Mouse (Mus musculus) intestine, postnatal 0 days (tissue): ENCODE data around the gene Abca1. TPM values are rescaled to one million over a fixed set of nuclear protein-coding genes. Genes with fewer than 3 reads are reported as not detected.

Experiments
- ATAC-seq: fragments of 200-750 bp; cut with Nextera tagmentation; 2 replicates; pipeline ENCODE4 v1.8.0; 2017; ENCODE audit warnings: mild to moderate bottlenecking, moderate TSS enrichment, moderate library complexity
- H3K27ac ChIP-seq: fragments of 300-500 bp; sonication (generic); 2 replicates; pipeline ENCODE4 v1.5.1; 2014; ENCODE audit warnings: mild to moderate bottlenecking, low read depth, low read length, moderate library complexity
- H3K27me3 ChIP-seq: fragments of 300-500 bp; sonication (generic); replicated peaks from 2 replicates; pipeline ENCODE4 v1.6.1; 2014; ENCODE audit warnings: low read length, mixed read lengths; ENCODE audit not compliant: control insufficient read depth, insufficient read depth
- H3K36me3 ChIP-seq: fragments of 300-500 bp; sonication (generic); 2 replicates; pipeline ENCODE4 v1.6.1; 2014; ENCODE audit warnings: mild to moderate bottlenecking, moderate library complexity; ENCODE audit not compliant: control insufficient read depth, insufficient read depth
- H3K4me1 ChIP-seq: fragments of 300-500 bp; sonication (generic); replicated peaks from 2 replicates; pipeline ENCODE4 v1.6.1; 2014; ENCODE audit warnings: antibody characterized with exemption, low read length, mixed read lengths; ENCODE audit not compliant: control insufficient read depth, insufficient read depth
- H3K4me2 ChIP-seq: fragments of 300-500 bp; sonication (generic); replicated peaks from 2 replicates; pipeline ENCODE4 v1.6.1; 2014; ENCODE audit warnings: low read depth, mild to moderate bottlenecking, moderate library complexity
- H3K4me3 ChIP-seq: fragments of 300-500 bp; sonication (generic); 2 replicates; pipeline ENCODE4 v1.5.1; 2014; ENCODE audit warnings: low read depth, low read length
- H3K9ac ChIP-seq: fragments of 300-500 bp; sonication (generic); 2 replicates; pipeline ENCODE4 v1.6.1; 2014; ENCODE audit warnings: mild to moderate bottlenecking, low read depth, low read length
- H3K9me3 ChIP-seq: fragments of 300-500 bp; sonication (generic); 2 replicates; pipeline ENCODE4 v1.6.1; 2016; ENCODE audit warnings: mixed run types; ENCODE audit not compliant: control insufficient read depth
- CTCF ChIP-seq: sonication (generic); IDR thresholded peaks from 2 replicates; pipeline ENCODE4 v1.5.1; 2016; ENCODE audit warnings: low read depth, mild to moderate bottlenecking, control low read depth, antibody characterized with exemption, moderate library complexity
- WGBS: fragments of 180-500 bp; shearing (Covaris S2); extraction: QIAGEN DNeasy Blood & Tissue Kit; methylation state at CpG from one replicate; pipeline ENCODE4 v1.1.7; 2014; 5-methylcytosine and 5-hydroxymethylcytosine counted together
- polyA plus RNA-seq: library from polyadenylated mRNA; unstranded; fragments of >200 nt; fragmentation: Nextera tagmentation; extraction: Ambion mirVana; gene quantifications from 2 replicates; pipeline ENCODE4 v1.2.1, GENCODE M21; 2015

Abca1 gene
- polyA plus RNA-seq, 1 experiment from 2014 or later, result 1.4 TPM

- ATAC-seq, result no peak
- 75% methylated on average over 4 of the region's 4 CpGs for WGBS
- Histone ChIP-seq H3K4me2 (no peak overlapping the region), H3K27ac (no peak overlapping the region), H3K4me1 (no peaks in the 10 kb centered on the region), H3K27me3 (no peaks in the 10 kb centered on the region), H3K9ac (no peak overlapping the region), H3K9me3 (no peaks in the 10 kb centered on the region), H3K4me3 (no peak overlapping the region), H3K36me3 (no peaks in the 10 kb centered on the region)
- no peak for TF ChIP-seq CTCF
Measured at GRCm38 (mm10) chr4:53153061-53153460, 6.6 kb downstream of the Abca1 start.

GRCm38 (mm10) chr4:53152655-53153054, 7.0 kb downstream of the Abca1 start:
- Histone ChIP-seq H3K4me3 (no peak overlapping the region), H3K27me3 (no peaks in the 10 kb centered on the region), H3K9ac (no peak overlapping the region), H3K4me2 (no peak overlapping the region), H3K27ac (no peak overlapping the region), H3K36me3 (no peaks in the 10 kb centered on the region), H3K9me3 (no peaks in the 10 kb centered on the region), H3K4me1 (no peaks in the 10 kb centered on the region)
- ATAC-seq, result no peak
- no peak for TF ChIP-seq CTCF
- WGBS, result 55% methylated on average over 5 of the region's 5 CpGs

- Histone ChIP-seq H3K36me3 (no peaks in the 10 kb centered on the region), H3K27me3 (no peaks in the 10 kb centered on the region), H3K9me3 (no peaks in the 10 kb centered on the region), H3K4me2 (no peak overlapping the region), H3K27ac (no peak overlapping the region), H3K4me3 (no peak overlapping the region), H3K9ac (no peak overlapping the region), H3K4me1 (no peaks in the 10 kb centered on the region)
- no peak for TF ChIP-seq CTCF
- no peak for ATAC-seq
- 91% methylated on average over 8 of the region's 8 CpGs for WGBS
Measured at GRCm38 (mm10) chr4:53150516-53150915, 9.2 kb downstream of the Abca1 start.

DNA sequence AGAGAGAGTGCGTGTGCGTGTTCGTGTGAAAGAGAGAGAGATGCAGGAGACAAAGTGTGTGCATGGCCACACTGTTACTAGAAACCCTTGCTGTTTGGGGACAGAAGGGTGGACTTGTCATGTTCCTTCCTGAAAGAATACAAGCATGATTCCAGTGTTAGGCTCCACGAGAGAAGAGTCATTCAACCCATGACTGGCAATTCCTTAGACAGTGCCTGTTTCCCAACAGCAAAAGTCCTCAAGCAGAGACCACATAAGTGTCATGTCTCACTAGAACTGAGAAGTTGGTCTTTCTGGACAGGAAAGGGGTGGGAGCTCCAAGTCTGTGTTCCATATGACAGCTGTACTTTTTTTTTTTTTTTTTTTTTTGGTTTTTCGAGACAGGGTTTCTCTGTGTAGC, 10.1 kb downstream of the Abca1 start:
- no peak for TF ChIP-seq CTCF
- H3K27ac ChIP-seq, result no peak overlapping the region
- H3K4me3 ChIP-seq, result no peak overlapping the region
- no peak for ATAC-seq
- H3K9ac ChIP-seq, result no peak overlapping the region
- no peaks in the 10 kb centered on the region for H3K36me3 ChIP-seq
- WGBS, result 93% methylated on average over 4 of the region's 5 CpGs
- H3K27me3 ChIP-seq, result no peaks in the 10 kb centered on the region
- H3K4me2 ChIP-seq, result no peak overlapping the region
- H3K4me1 ChIP-seq, result no peaks in the 10 kb centered on the region
- no peaks in the 10 kb centered on the region for H3K9me3 ChIP-seq

DNA sequence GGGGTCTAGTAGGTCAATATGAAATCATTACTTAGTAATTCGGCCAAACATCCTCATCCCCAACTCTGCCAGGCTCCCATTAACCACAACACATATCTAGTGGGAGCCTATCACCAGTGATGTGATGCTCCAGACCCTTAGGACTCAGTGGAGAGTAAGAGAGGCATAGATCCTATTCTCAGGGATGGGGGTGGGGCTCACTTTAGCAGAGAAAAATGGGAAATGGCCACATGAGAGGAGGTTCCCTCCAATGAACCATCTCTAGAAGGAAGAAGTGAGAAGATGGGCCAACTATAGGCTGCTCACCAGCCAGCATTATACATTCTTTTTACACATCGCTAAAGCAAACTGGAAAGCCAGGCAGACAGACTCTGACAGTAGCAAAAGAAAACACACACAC, 10.9 kb downstream of the Abca1 start:
- Histone ChIP-seq H3K9ac (no peak overlapping the region), H3K4me3 (no peak overlapping the region), H3K36me3 (no peaks in the 10 kb centered on the region), H3K4me2 (no peak overlapping the region), H3K27me3 (no peaks in the 10 kb centered on the region), H3K27ac (no peak overlapping the region), H3K4me1 (no peaks in the 10 kb centered on the region), H3K9me3 (no peaks in the 10 kb centered on the region)
- no peak for ATAC-seq
- 87% methylated on average over 2 of the region's 2 CpGs for WGBS
- TF ChIP-seq CTCF, result no peak

GRCm38 (mm10) chr4:53147454-53147853, 12.2 kb downstream of the Abca1 start:
- no peak overlapping the region for H3K9ac ChIP-seq
- no peak for TF ChIP-seq CTCF
- no peaks in the 10 kb centered on the region for H3K36me3 ChIP-seq
- H3K4me2 ChIP-seq, result no peak overlapping the region
- H3K27me3 ChIP-seq, result no peaks in the 10 kb centered on the region
- ATAC-seq, result no peak
- H3K9me3 ChIP-seq, result no peaks in the 10 kb centered on the region
- 8% methylated on average over 2 of the region's 2 CpGs for WGBS
- H3K27ac ChIP-seq, result no peak overlapping the region
- no peak overlapping the region for H3K4me3 ChIP-seq
- H3K4me1 ChIP-seq, result no peaks in the 10 kb centered on the region

DNA sequence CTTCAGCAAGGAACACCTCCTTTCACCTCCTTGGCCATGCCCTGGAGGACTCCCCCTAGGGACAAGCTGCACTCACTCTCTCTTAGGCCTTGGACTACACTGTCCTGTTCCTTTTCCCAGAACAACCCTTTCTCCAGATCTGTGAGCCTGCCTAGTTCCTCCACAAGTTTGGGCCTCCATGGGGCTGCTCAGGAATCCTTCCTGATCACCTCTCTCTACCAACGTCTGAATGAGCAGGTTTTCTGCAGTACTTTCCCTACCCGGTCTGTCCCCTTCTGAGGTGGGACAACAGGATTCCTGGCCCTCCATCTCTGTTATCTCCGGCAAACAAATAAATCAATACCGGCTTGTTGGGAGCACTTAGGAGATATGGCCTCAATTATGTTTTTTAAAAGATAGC, 12.6 kb downstream of the Abca1 start:
- H3K4me3 ChIP-seq, result no peak overlapping the region
- no peak overlapping the region for H3K27ac ChIP-seq
- TF ChIP-seq CTCF, result no peak
- no peaks in the 10 kb centered on the region for H3K27me3 ChIP-seq
- H3K9me3 ChIP-seq, result no peaks in the 10 kb centered on the region
- no peaks in the 10 kb centered on the region for H3K36me3 ChIP-seq
- WGBS, result 31% methylated on average over 4 of the region's 4 CpGs
- H3K4me1 ChIP-seq, result no peaks in the 10 kb centered on the region
- no peak overlapping the region for H3K9ac ChIP-seq
- no peak overlapping the region for H3K4me2 ChIP-seq
- no peak for ATAC-seq
